Mouse (Mus musculus) leukemia stem cell, adult 10-12 weeks (primary cell): ENCODE data around the gene Ly6g6f. TPM values are rescaled to one million over a fixed set of nuclear protein-coding genes. Genes with fewer than 3 reads are reported as not detected.

Source experiments
- polyA plus RNA-seq: library from polyadenylated mRNA; stranded (reverse); fragments of >175 nt; gene quantifications from 2 replicates; pipeline ENCODE4 v1.2.3, GENCODE M21; 2012; ENCODE audit warnings: low replicate concordance

Gene Ly6g6f
- polyA plus RNA-seq: 0.31 TPM in 1 of 2 replicates, not detected in the other

GRCm38 (mm10) chr17:35085208-35085865 lies at the start of gene Ly6g6f:
Gene Ly6g6f (minus strand): TSS chr17:35085610.

GRCm38 (mm10) chr17:35134801-35135590 lies 49.6 kb upstream of the Ly6g6f start, which contains the start of gene Bag6:
Gene Bag6 (plus strand): TSS chr17:35135178.

GRCm38 (mm10) chr17:35131500-35132173 lies 46.2 kb upstream of the Ly6g6f start, which contains the start of gene Apom:
Gene Apom (minus strand): TSS chr17:35132050.

GRCm38 (mm10) chr17:35126206-35126611 lies 40.8 kb upstream of the Ly6g6f start, which contains the start of gene D17H6S53E:
Gene D17H6S53E (plus strand): TSS chr17:35126373.

GRCm38 (mm10) chr17:35121871-35122303 lies 36.5 kb upstream of the Ly6g6f start, which contains the start of gene Csnk2b:
Gene Csnk2b (minus strand): TSS chr17:35122053.

GRCm38 (mm10) chr17:35121143-35121799 lies 35.9 kb upstream of the Ly6g6f start, which contains the start of gene Gpank1:
Gene Gpank1 (plus strand): TSS chr17:35121455.

GRCm38 (mm10) chr17:35115046-35116019 lies 29.9 kb upstream of the Ly6g6f start, which contains the start of gene Ly6g5b:
Gene Ly6g5b (minus strand): TSS chr17:35115428.

GRCm38 (mm10) chr17:35108097-35108496 lies 22.7 kb upstream of the Ly6g6f start, which contains the start of gene Ly6g5c:
Gene Ly6g5c (plus strand): TSS chr17:35108279.

GRCm38 (mm10) chr17:35088825-35089644 lies 3.6 kb upstream of the Ly6g6f start, which contains the start of gene Abhd16a:
Gene Abhd16a (plus strand): TSS chr17:35089263.

GRCm38 (mm10) chr17:35077786-35078233 lies 7.6 kb downstream of the Ly6g6f start, which contains the start of gene Ly6g6d:
Gene Ly6g6d (minus strand): TSS chr17:35078065.

GRCm38 (mm10) chr17:35076507-35077176 lies 8.8 kb downstream of the Ly6g6f start, which contains the start of gene Ly6g6e:
Gene Ly6g6e (plus strand): TSS chr17:35076902.

GRCm38 (mm10) chr17:35066084-35066483 lies 19.3 kb downstream of the Ly6g6f start, which contains the start of gene Mpig6b:
Gene Mpig6b (minus strand): TSS chr17:35066184.

GRCm38 (mm10) chr17:35064951-35065947 lies 20.2 kb downstream of the Ly6g6f start, which contains the start of gene Ly6g6c:
Gene Ly6g6c (plus strand): TSS chr17:35065388.

GRCm38 (mm10) chr17:35058911-35059892 lies 26.2 kb downstream of the Ly6g6f start, which contains the start of gene Ddah2:
Gene Ddah2 (plus strand): TSS chr17:35059035.

GRCm38 (mm10) chr17:35049561-35050016 lies 35.8 kb downstream of the Ly6g6f start, which contains the start of gene Clic1:
Gene Clic1 (plus strand): TSS chr17:35049966.

